Mouse (Mus musculus): ENCODE measurements around the gene A630089N07Rik.

GRCm38 (mm10) chr16:97977277-97977676 lies 105.0 kb downstream of the A630089N07Rik start:
- TF ChIP-seq CTCF (IDR thresholded peaks at IDR 0.05; ENCODE audit: borderline replicate concordance, insufficient read depth, low read depth, low read length) (no peak), POLR2A (IDR thresholded peaks at IDR 0.05; ENCODE audit: borderline replicate concordance, insufficient read depth, low read length) (no peak)

Data from cerebellum, adult 2 months (tissue).